Mouse (Mus musculus) cerebellum, adult 11-12 months (tissue): ENCODE data around the gene Samd1.

Experiments
- DNase-seq: peaks from one replicate; pipeline ENCODE4 v3.0.0; 2022

Samd1 gene

GRCm38 (mm10) chr8:84012499-84013165 lies 15.2 kb downstream of the Samd1 start:
- peak; percentile 18 for DNase-seq

- DNase-seq: no peak
Measured at GRCm38 (mm10) chr8:84015833-84016232, 18.4 kb downstream of the Samd1 start.

GRCm38 (mm10) chr8:84019738-84020137 lies 22.3 kb downstream of the Samd1 start:
- no peak for DNase-seq

GRCm38 (mm10) chr8:84021096-84021495 lies 23.6 kb downstream of the Samd1 start, which contains the start of gene Palm3:
Palm3 (plus strand) TSS chr8:84021471.
- no peak for DNase-seq

- no peak for DNase-seq
Measured at GRCm38 (mm10) chr8:84021569-84021968, 24.1 kb downstream of the Samd1 start.

GRCm38 (mm10) chr8:84023085-84023484 lies 25.6 kb downstream of the Samd1 start:
- no peak for DNase-seq

- DNase-seq: no peak
Measured at GRCm38 (mm10) chr8:84023631-84024030, 26.2 kb downstream of the Samd1 start.

- no peak for DNase-seq
Measured at GRCm38 (mm10) chr8:84024171-84024570, 26.7 kb downstream of the Samd1 start.

- no peak for DNase-seq
Measured at GRCm38 (mm10) chr8:84025863-84026262, 28.4 kb downstream of the Samd1 start.

GRCm38 (mm10) chr8:84027449-84027848 lies 30.0 kb downstream of the Samd1 start:
- DNase-seq: no peak

GRCm38 (mm10) chr8:84029272-84029671 lies 31.8 kb downstream of the Samd1 start:
- no peak for DNase-seq

- DNase-seq: no peak
Measured at GRCm38 (mm10) chr8:84032777-84033176, 35.3 kb downstream of the Samd1 start.

GRCm38 (mm10) chr8:84038015-84038414 lies 40.5 kb downstream of the Samd1 start:
- no peak for DNase-seq

- DNase-seq: peak; percentile 53
Measured at GRCm38 (mm10) chr8:84039050-84039449, 41.6 kb downstream of the Samd1 start.

GRCm38 (mm10) chr8:84042066-84042947 lies 44.8 kb downstream of the Samd1 start, which contains the start of gene Il27ra:
Il27ra (minus strand) TSS chr8:84042589.
- no peak for DNase-seq

GRCm38 (mm10) chr8:84042948-84043342 lies 45.5 kb downstream of the Samd1 start:
- DNase-seq: no peak

- DNase-seq: no peak
Measured at GRCm38 (mm10) chr8:84044103-84044502, 46.6 kb downstream of the Samd1 start.

- no peak for DNase-seq
Measured at GRCm38 (mm10) chr8:84044900-84045299, 47.4 kb downstream of the Samd1 start, which contains the start of gene Rln3. Rln3 (minus strand) TSS chr8:84045000.

GRCm38 (mm10) chr8:84046505-84046904 lies 49.0 kb downstream of the Samd1 start:
- DNase-seq: no peak

GRCm38 (mm10) chr8:84048171-84048570 lies 50.7 kb downstream of the Samd1 start:
- no peak for DNase-seq
